Mouse (Mus musculus) erythroblast, embryonic 14.5 days (primary cell): ENCODE measurements around the gene Scaf11.

Experiments used
- GATA1 ChIP-seq: IDR thresholded peaks from 2 replicates; pipeline ENCODE4 v1.6.1; 2012; ENCODE audit warnings: low read length, inconsistent platforms, mixed read lengths
- TAL1 ChIP-seq: IDR thresholded peaks from 3 replicates; pipeline ENCODE4 v1.6.1; 2012; ENCODE audit warnings: low read length, inconsistent platforms, mixed read lengths

DNA sequence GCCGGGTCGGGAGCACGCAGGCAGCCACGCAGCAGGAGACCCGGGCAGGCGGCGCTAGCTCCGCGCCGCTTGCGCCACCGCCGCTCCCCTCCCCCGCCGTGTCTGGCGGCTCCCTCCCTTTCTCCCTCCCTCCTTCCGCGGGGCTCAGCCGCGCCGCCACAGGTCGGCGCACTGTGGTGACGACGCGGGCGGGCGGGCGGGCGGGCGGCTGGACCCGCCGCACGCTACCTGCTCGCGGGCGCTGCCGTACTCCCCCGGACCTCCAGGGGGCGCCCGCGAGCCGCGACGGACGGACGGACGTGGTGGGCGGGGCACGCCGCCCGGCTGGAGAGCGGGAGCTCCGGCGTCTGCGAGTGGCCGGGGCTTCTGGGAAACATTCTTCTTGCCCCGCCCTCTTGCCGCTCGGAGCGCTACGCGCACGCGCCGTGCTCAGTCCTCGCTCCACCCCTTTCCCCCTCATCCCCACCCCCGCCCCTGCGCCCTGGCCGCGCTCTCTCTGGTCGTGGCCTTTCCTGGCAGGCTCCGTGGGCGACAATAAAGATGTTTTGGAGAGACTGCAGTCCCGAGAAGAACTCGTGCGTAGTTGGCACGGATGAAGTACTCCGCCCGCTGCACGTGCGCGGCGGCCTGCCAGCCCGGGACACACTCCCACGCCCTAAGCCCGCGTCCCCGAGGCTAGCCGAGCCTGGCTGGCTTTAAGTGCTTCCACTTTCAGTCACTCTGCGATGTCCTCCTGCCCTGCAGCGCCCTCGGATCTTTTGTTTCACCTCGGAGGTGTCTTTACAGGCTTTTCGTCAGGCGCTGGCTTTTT, at the start of gene Scaf11:
- TF ChIP-seq GATA1 = no peak
- TF ChIP-seq TAL1 = no peak
